Mouse (Mus musculus): ENCODE results near the gene Twist2.

Twist2 gene

GRCm38 (mm10) chr1:91800967-91801843 is at the start of gene Twist2:
TSS of gene Twist2 (plus strand) at chr1:91801461.
- DNase-seq (ENCODE audit: extremely low read depth, insufficient read length, low spot score), result peak; percentile 89

- no peak for DNase-seq (ENCODE audit: extremely low read depth, insufficient read length, low spot score)
These were observed 48.3 kb upstream of the Twist2 start for GRCm38 (mm10) chr1:91752931-91753330.

- DNase-seq (ENCODE audit: extremely low read depth, insufficient read length, low spot score), result peak; percentile 35
These were observed 46.2 kb upstream of the Twist2 start for GRCm38 (mm10) chr1:91755102-91755501.

GRCm38 (mm10) chr1:91757292-91757691 is 44.0 kb upstream of the Twist2 start:
- DNase-seq (ENCODE audit: extremely low read depth, insufficient read length, low spot score), result no peak

GRCm38 (mm10) chr1:91758143-91758542 is 43.1 kb upstream of the Twist2 start:
- no peak for DNase-seq (ENCODE audit: extremely low read depth, insufficient read length, low spot score)

- DNase-seq (ENCODE audit: extremely low read depth, insufficient read length, low spot score), result no peak
These were observed 42.4 kb upstream of the Twist2 start for GRCm38 (mm10) chr1:91758600-91759515.

GRCm38 (mm10) chr1:91760140-91760986 is 40.9 kb upstream of the Twist2 start:
- no peak for DNase-seq (ENCODE audit: extremely low read depth, insufficient read length, low spot score)

- no peak for DNase-seq (ENCODE audit: extremely low read depth, insufficient read length, low spot score)
These were observed 38.7 kb upstream of the Twist2 start for GRCm38 (mm10) chr1:91762528-91763091.

- no peak for DNase-seq (ENCODE audit: extremely low read depth, insufficient read length, low spot score)
These were observed 31.0 kb upstream of the Twist2 start for GRCm38 (mm10) chr1:91770221-91770624.

- no peak for DNase-seq (ENCODE audit: extremely low read depth, insufficient read length, low spot score)
These were observed 30.6 kb upstream of the Twist2 start for GRCm38 (mm10) chr1:91770676-91771075.

GRCm38 (mm10) chr1:91776928-91777327 is 24.3 kb upstream of the Twist2 start:
- no peak for DNase-seq (ENCODE audit: extremely low read depth, insufficient read length, low spot score)

GRCm38 (mm10) chr1:91779819-91780218 is 21.4 kb upstream of the Twist2 start:
- no peak for DNase-seq (ENCODE audit: extremely low read depth, insufficient read length, low spot score)

- no peak for DNase-seq (ENCODE audit: extremely low read depth, insufficient read length, low spot score)
These were observed 20.1 kb upstream of the Twist2 start for GRCm38 (mm10) chr1:91781182-91781581.

GRCm38 (mm10) chr1:91784162-91784561 is 17.1 kb upstream of the Twist2 start:
- DNase-seq (ENCODE audit: extremely low read depth, insufficient read length, low spot score), result no peak

- DNase-seq (ENCODE audit: extremely low read depth, insufficient read length, low spot score), result no peak
These were observed 1.9 kb upstream of the Twist2 start for GRCm38 (mm10) chr1:91799323-91799722.

GRCm38 (mm10) chr1:91800348-91800747 is 913 bp upstream of the Twist2 start:
- DNase-seq (ENCODE audit: extremely low read depth, insufficient read length, low spot score), result peak; percentile 75

GRCm38 (mm10) chr1:91801844-91802366 is 644 bp downstream of the Twist2 start:
- DNase-seq (ENCODE audit: extremely low read depth, insufficient read length, low spot score), result no peak

- DNase-seq (ENCODE audit: extremely low read depth, insufficient read length, low spot score), result peak; percentile 63
These were observed 1.3 kb downstream of the Twist2 start for GRCm38 (mm10) chr1:91802406-91803121.

- DNase-seq (ENCODE audit: extremely low read depth, insufficient read length, low spot score), result no peak
These were observed 2.2 kb downstream of the Twist2 start for GRCm38 (mm10) chr1:91803416-91803815.

Measured in 3134 (cell line).